Mouse (Mus musculus) large intestine, adult 2 months (tissue): Measurements from ENCODE around the gene Mat1a. TPM values are rescaled to one million over a fixed set of nuclear protein-coding genes. Genes with fewer than 3 reads are reported as not detected.

Experiments
- DNase-seq: peaks from one replicate; pipeline ENCODE4 v3.0.0-alpha.2; 2012; ENCODE audit warnings: low read depth, low spot score
- WGBS: fragments of 180-500 bp; shearing (Covaris S2); methylation state at CpG from one replicate; pipeline ENCODE4 v1.1.7; 2018; 5-methylcytosine and 5-hydroxymethylcytosine counted together
- polyA plus RNA-seq: library from polyadenylated mRNA; depleted of rRNA; stranded (reverse); fragments of >200 nt; gene quantifications from 2 replicates; pipeline ENCODE4 v1.2.3, GENCODE M21; 2012; rRNA removed

Gene Mat1a
- polyA plus RNA-seq, 1 experiment, result not detected

DNA sequence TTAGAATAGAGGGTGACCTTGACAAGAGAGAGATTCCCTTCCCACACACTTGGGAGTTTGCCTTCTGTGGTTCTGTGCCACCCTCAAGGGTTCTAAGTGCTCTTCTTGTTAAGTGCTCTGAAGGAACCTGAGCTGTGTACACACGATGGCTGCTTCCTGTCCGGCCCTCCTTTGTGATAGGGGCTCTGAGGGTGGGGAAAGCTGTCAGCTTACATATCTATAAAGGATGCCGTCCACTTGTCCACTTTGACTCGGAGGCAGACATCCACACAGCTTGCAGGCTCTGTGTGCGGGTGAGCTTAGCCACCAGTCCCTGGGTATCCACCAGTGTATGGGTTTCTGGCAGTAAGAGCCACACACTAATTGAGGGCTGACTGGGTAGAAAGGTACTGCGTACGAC, 26.7 kb downstream of the Mat1a start, which contains the start of gene Sftpa1:
Gene Sftpa1, plus strand, starts transcription at position 243 of the 400 bp plus-strand sequence.
- DNase-seq, result no peak

DNA sequence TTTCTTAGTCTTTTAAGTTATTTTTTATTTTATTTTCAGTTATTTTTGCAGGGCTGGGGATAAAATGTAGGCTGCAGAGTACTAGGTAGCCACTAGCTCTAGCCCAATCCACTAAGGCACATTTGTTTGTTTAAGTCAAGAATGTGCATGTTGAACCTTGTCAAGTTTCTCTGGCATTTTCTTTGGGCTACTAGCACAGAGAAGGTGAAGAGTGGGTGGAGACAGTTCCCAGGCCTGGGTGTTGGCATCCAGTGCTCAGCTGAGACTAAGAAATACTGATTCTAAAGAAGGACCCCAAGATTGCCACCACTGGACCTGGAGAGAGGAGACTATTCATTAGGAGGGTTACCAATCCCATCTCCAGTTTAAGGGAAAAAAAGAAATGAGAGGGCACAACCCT, 32.2 kb downstream of the Mat1a start:
- DNase-seq, result no peak

More for the DNA sequence above, 26.7 kb downstream of the Mat1a start, which contains the start of gene Sftpa1:
- 62% methylated on average over 7 of the region's 7 CpGs for WGBS

DNA sequence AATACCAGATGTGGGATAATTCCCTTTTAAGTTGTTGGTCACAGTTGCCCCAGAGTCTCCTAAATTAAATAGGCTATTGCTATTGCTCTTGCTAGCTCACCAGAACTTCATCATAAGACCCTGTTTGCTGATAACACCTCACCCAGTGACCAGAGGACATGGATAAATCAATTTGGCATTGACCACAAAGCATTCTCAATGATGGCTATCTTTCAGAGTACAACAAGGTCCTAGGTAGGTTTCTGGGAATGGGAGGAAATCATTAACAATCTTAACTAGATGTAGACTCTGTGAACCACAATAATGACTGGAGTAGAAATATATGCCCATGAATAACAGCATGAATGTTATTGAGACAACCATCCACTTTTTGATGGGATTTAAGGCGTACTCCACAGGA, 35.9 kb downstream of the Mat1a start:
- DNase-seq, result no peak
- 86% methylated on average over 1 of the region's 1 CpGs for WGBS

DNA sequence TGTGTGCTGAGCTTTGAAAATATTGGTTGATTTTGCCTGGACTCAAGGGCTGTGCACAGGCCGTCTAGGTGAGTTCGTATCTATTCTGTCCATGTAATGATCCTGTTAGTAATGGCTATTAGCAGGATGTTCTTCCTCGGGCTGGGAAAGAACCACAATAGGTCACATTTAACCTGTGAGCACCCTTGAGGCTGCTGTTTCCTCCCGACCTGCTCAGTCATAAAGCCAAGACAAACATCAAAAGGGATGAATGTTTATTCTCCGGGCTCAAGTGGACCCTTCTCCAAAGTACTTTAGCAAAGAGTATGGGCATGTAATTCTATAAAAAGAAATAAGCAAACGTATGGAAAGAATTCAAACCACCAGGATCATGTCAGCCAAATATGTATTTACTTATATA, 41.2 kb downstream of the Mat1a start:
- 24% methylated on average over 6 of the region's 6 CpGs for WGBS
- DNase-seq, result no peak

DNA sequence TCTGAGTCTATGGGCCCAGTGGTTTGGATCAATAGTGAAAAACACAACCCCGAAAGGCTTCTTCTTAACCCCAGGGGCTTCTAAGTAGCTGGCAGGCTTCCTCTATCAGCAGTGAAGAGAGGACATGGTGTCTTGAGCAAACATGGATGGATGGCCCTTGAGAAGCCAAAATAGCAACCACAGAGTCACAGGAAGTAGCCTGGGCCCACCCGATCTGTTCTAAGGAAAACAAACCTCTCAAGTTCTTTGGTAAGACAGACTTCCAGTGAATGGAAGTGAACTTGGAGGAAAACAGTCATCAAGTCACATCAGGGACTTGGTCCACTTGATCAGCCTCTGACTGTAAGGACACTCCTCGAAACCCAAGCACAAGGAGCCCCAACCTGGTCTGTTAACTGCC, 42.1 kb downstream of the Mat1a start:
- DNase-seq, result no peak
- WGBS, result 75% methylated on average over 3 of the region's 3 CpGs

DNA sequence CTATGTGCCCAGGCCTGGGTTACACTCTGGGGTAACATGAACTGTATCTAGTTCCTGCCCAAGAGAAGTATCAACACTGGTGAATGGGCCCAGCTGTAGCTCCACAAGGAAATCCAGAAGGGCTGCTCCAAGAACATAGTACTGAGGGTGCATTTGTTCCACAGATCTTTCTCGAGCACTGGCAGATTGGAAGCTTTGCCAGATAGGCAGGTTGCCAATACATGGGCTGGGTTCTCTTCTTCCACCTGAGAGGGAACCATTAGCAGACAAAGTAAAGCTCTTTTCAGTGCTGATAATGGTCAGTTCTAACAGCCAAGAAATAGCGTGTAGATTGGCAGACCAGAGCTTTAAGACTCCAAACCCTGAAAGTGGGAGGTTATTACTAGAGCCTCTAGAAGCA, 42.5 kb downstream of the Mat1a start:
- no peak for DNase-seq
- WGBS, result 57% methylated on average over 2 of the region's 2 CpGs

DNA sequence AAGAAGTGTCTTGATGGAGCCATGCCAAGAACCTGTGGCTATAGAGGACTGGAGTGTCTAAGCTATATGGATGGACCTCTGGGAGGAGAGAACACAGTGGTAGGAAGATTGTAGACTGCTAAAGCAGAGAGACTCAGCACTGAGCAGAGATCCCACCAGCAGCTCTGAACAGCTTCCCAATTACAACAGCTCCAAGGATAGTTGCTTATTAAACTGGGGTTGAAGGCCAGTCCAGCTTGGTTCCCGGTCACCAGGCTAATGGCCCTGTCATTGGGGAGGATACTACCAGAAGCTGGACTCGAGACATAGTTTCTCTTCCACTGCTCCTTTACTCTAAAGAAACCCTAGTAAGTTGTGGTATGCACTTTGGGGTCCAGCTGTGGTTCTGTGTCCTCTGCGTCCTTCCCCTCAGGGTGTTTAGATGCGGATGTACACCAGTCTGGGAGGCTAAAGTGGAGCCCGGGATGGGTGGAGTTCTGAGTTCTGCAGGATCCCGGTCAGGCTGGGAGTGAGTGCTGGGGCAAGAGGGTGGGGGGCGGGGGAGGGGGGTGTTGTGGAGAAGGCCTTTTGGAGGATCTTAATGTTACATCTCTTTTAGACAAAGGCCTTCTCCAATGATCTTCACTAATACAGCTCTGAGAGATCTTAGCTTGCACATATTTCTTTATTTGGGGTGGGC, 46.5 kb downstream of the Mat1a start, which contains the start of gene Mbl1:
Gene Mbl1, plus strand, starts transcription at position 239 of the 679 bp plus-strand sequence.
- WGBS, result 69% methylated on average over 7 of the region's 7 CpGs
- no peak for DNase-seq

DNA sequence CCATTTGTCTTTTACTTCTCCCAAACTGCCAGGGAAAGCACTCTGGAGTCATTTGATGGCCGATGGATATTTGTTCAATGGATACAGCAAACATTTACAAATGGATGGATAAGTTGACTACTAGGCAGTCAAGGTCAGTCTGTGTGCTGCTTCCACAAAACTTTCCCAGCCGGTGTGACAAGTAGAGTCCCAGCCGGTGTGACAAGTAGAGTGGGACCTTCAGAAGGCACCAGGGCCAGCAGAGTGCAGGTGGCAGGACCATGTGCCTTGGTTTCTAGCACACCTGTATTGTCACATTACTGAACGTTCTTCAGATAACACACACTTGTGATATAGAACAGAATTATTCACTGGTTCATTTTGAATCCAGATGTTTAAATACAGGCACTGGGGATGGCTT, 55.2 kb downstream of the Mat1a start:
- DNase-seq, result no peak
- 41% methylated on average over 4 of the region's 4 CpGs for WGBS

DNA sequence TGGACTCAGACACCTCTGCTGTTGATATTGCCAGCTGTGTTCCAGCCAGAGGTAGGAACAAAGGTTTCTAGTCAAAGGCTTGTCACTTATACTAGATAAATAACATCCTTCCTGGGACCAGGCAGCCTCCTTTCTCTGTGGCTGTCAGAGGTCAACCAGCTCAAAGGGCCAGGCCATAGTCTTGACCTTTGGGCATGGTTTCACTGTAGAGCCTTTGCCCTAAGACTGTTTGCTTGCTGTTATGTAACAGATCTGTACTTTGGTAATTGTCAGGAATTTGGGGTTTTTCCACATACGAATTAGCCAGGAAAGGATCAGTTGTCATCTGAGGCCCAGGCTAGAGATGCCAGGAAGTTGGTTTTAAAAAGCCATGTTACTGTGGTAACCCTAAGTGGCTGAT, 55.9 kb downstream of the Mat1a start:
- 24% methylated on average over 1 of the region's 1 CpGs for WGBS

DNA sequence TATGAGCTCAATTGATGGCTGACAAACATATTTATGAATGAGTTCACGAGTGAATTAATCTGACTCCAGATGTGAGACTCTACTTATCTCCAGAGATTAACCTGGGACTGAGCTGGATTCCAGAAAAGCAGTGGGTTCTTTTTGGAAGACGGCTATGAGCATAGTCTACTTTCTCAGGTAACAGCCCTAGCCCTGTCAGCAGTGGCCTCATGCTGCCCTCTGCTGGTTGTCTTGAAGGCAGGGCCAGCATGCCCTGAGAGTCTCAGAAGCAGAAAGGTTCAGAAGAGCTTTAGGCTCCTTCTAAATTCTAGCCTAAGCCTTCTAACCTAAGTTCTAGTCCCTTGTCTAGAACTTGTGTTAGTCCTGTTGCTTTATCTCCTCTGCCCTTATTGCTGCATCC, 57.8 kb downstream of the Mat1a start:
- no peak for DNase-seq
- 16% methylated on average over 2 of the region's 2 CpGs for WGBS

More for the DNA sequence above, 55.9 kb downstream of the Mat1a start:
- no peak for DNase-seq

DNA sequence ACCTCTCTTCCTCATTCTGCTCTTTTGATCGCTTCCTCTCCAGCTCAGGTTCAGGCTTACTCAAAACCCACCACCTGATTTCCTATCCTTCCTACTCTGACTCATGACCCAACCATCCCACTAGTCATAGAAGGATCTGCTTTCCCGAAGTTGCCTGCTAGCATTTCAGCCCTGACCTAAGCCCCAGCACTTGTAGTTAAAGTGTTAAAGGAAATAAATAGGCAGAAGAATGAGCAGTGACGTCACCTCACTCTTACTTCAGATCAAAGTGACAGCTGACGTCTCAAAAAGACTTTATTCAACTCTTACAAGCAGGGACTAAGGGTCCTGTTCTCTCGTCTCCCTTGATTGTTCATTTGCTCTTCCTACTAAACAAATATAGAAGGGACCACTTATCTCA, 62.4 kb downstream of the Mat1a start:
- WGBS, result 38% methylated on average over 5 of the region's 5 CpGs
- DNase-seq, result no peak

DNA sequence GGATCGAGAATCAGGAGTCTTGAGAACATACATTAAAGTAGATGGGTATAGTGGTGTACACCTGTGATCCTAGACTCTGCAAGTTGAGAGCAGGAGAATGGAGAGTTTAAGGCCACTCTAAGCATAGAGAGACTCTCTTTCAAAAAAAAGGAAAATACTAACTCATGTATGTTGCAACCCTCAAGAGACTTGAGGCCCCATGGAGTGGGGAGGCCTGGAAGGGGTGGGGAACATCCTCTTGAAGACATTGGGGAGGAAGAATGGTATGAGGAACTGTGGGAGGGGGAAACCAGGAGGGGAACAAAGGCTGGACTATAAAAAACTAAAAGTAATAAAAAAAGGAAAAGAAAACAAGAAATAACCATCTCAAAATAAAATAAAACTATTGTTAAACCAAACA, 63.7 kb downstream of the Mat1a start:
- 85% methylated on average over 1 of the region's 1 CpGs for WGBS
- no peak for DNase-seq

DNA sequence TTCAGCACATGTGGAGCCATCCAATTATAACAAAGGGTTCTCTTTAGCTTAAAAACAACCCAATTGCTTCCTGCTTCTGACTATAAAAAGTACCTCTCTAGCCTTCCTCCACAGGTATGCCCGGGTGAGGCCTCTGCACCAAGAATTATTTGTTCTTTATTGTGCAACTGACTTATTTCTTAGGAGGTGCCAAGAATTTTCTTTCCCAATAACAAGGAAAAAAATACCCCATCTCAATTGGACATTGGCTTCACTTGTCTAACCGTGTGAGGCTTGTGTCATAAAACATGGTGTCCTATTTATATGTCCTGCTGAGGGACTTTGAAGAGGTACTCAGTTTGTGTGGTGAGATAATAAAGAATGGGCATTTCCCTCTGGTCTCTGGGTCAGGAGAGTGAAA, 65.7 kb downstream of the Mat1a start:
- DNase-seq, result no peak
- WGBS, result 27% methylated on average over 2 of the region's 2 CpGs

Other genes with a start within 250 kb of the Mat1a start
- 0.10 and 0.16 TPM in 2 replicates for gene Sh2d4b, start 211.8 kb upstream of the Mat1a start, polyA plus RNA-seq
- gene Tspan14, start 138.2 kb upstream of the Mat1a start, polyA plus RNA-seq, result 49.4 and 50.9 TPM in 2 replicates
- 5.6 and 20.5 TPM in 2 replicates for gene Fam213a, start 91.2 kb upstream of the Mat1a start, polyA plus RNA-seq
- not detected in 2 replicates for gene Dydc2, start 35.8 kb upstream of the Mat1a start, polyA plus RNA-seq
- gene Dydc1, start 32.1 kb upstream of the Mat1a start, polyA plus RNA-seq, result not detected in 2 replicates
- gene Sftpa1, start 26.7 kb downstream of the Mat1a start, polyA plus RNA-seq, result not detected in 2 replicates
- not detected in 2 replicates for gene Mbl1, start 46.4 kb downstream of the Mat1a start, polyA plus RNA-seq
- gene Sftpd, start 80.1 kb downstream of the Mat1a start, polyA plus RNA-seq, result not detected in 2 replicates
- not detected in 2 replicates for gene Gm2832, start 173.8 kb downstream of the Mat1a start, polyA plus RNA-seq
- gene Gm5798, start 243.6 kb downstream of the Mat1a start, polyA plus RNA-seq, result not detected in 2 replicates